Mouse (Mus musculus) kidney, postnatal 25 days (tissue): ENCODE data around the gene Anapc11.
A peak's percentile ranks its signal among the peaks of the same experiment; 100 is the strongest.
"Not testable (repeated sequence)": the region's sequence is repeated elsewhere in the genome, so short reads cannot be mapped to it uniquely, and the experiment has no call there.

Source experiments
- DNase-seq, 2 experiments: peaks; one replicate each; pipeline ENCODE4 v3.0.0; 2021; ENCODE audit warnings: mixed read lengths in 2 of 2

Anapc11 gene

GRCm38 (mm10) chr11:120598283-120598989, at the start of gene Anapc11, which contains the start of gene Alyref:
Anapc11 (plus strand) TSS chr11:120598421.
Alyref (minus strand) TSS chr11:120598365.
- DNase-seq, result peak; percentile 92 to 97

GRCm38 (mm10) chr11:120548786-120549167, 49.4 kb upstream of the Anapc11 start:
- no peak for DNase-seq

GRCm38 (mm10) chr11:120549168-120549945, 48.9 kb upstream of the Anapc11 start, which contains the start of gene Mcrip1:
Mcrip1 (minus strand) TSS chr11:120549727.
- DNase-seq, result peak; percentile 95 to 97

GRCm38 (mm10) chr11:120549986-120550809, 48.0 kb upstream of the Anapc11 start:
- no peak for DNase-seq

GRCm38 (mm10) chr11:120550810-120551440, 47.3 kb upstream of the Anapc11 start, which contains the start of gene Ppp1r27:
Ppp1r27 (minus strand) TSS chr11:120551132.
- DNase-seq, result no peak

GRCm38 (mm10) chr11:120552736-120553135, 45.5 kb upstream of the Anapc11 start:
- DNase-seq, result no peak

GRCm38 (mm10) chr11:120554834-120555233, 43.4 kb upstream of the Anapc11 start:
- no peak for DNase-seq

- DNase-seq, result no peak
These were observed 43.0 kb upstream of the Anapc11 start for GRCm38 (mm10) chr11:120555260-120555659.

- DNase-seq, result not testable (repeated sequence)
These were observed 39.4 kb upstream of the Anapc11 start for GRCm38 (mm10) chr11:120558843-120559242.

GRCm38 (mm10) chr11:120560952-120561728, 37.1 kb upstream of the Anapc11 start:
- DNase-seq, result no peak

GRCm38 (mm10) chr11:120562949-120563348, 35.3 kb upstream of the Anapc11 start:
- DNase-seq, result no peak

GRCm38 (mm10) chr11:120565114-120565513, 33.1 kb upstream of the Anapc11 start:
- no peak for DNase-seq

- DNase-seq, result no peak
These were observed 29.9 kb upstream of the Anapc11 start for GRCm38 (mm10) chr11:120568324-120568723.

GRCm38 (mm10) chr11:120571122-120571521, 27.1 kb upstream of the Anapc11 start:
- DNase-seq, result no peak

- no peak for DNase-seq
These were observed 26.3 kb upstream of the Anapc11 start for GRCm38 (mm10) chr11:120571754-120572416.

- DNase-seq, result no peak
These were observed 25.8 kb upstream of the Anapc11 start for GRCm38 (mm10) chr11:120572417-120572751.

GRCm38 (mm10) chr11:120572752-120573584, 25.3 kb upstream of the Anapc11 start, which contains the start of gene P4hb:
P4hb (minus strand) TSS chr11:120573253.
- DNase-seq, result peak; percentile 100

GRCm38 (mm10) chr11:120573585-120574277, 24.5 kb upstream of the Anapc11 start:
- DNase-seq, result no peak

GRCm38 (mm10) chr11:120574278-120574600, 24.0 kb upstream of the Anapc11 start:
- DNase-seq, result no peak

- no peak for DNase-seq
These were observed 23.2 kb upstream of the Anapc11 start for GRCm38 (mm10) chr11:120575046-120575445.
